Mouse (Mus musculus): ENCODE measurements at regions not wholly inside any gene's neighbourhood (a gene's known extent, or its start where the extent isn't known, plus 50 kb on each side); places are given as distances from the start of the nearest gene placed in this dataset.

DNA sequence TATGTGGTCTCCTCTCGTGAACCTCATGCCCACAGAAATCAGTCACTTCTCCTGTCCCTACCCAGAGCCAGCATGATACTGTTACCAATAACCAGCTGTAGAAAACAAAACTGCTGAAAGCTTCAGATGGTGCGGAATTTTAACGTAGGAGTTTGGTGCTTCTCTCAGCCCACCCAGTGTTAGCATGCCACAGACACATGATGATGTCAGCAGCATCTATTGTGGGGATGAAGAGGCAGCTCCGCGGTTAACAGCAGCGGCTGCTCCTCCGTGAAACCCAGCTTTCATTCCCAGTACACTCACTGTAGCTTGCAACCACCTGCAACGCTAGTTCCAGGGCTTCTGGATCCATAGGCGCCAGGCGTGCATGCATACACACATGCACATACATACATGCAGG lies 83.5 kb upstream of the Ctnnb1 start:
- no peak overlapping the region for H3K27ac ChIP-seq (ENCODE audit: control insufficient read depth, low read depth, low read length)
- H3K79me2 ChIP-seq (ENCODE audit: control insufficient read depth, insufficient read depth, low read length, poor library complexity): no peaks in the 10 kb centered on the region
- H3K4me3 ChIP-seq (ENCODE audit: control insufficient read depth in 1 of 2, insufficient read depth in 1 of 2, low read depth in 2 of 2, low read length in 2 of 2): no peak overlapping the region
- no peaks in the 10 kb centered on the region for H3K9me3 ChIP-seq (replicated peaks; ENCODE audit: insufficient read depth, low read length)
- H3K36me3 ChIP-seq (ENCODE audit: control insufficient read depth in 1 of 2, insufficient read depth in 2 of 2, low read length in 2 of 2): peaks cover 0 to 15% of the 10 kb centered on the region in 2 experiments; a peak in 2 of 4 replicates
- no peak for DNase-seq (ENCODE audit: low read depth, low spot score)
- H3K9ac ChIP-seq (ENCODE audit: control insufficient read depth, low read depth, low read length, poor library complexity, severe bottlenecking): no peak overlapping the region
- peaks cover 14 to 31% of the 10 kb centered on the region in 2 experiments for H3K4me1 ChIP-seq (ENCODE audit: control insufficient read depth in 1 of 2, insufficient read depth in 2 of 2, low read length in 2 of 2)
- TF ChIP-seq RAD21 (IDR thresholded peaks at IDR 0.05; ENCODE audit: low read depth, low read length): no peak
- TF ChIP-seq POLR2AphosphoS2 (IDR thresholded peaks at IDR 0.05; ENCODE audit: low read length): no peak
- no peak for TF ChIP-seq CHD2 (IDR thresholded peaks at IDR 0.05; ENCODE audit: low read length)
- no peak for TF ChIP-seq CTCF (IDR thresholded peaks at IDR 0.05 in 2 of 3, conservative IDR thresholded peaks at IDR 0.05 in 1 of 3; ENCODE audit: control insufficient read depth in 1 of 3, insufficient read depth in 1 of 3, low read depth in 2 of 3, low read length in 3 of 3, poor library complexity in 1 of 3, severe bottlenecking in 1 of 3)
- TF ChIP-seq NELFE (IDR thresholded peaks at IDR 0.05; ENCODE audit: low read depth, low read length): no peak
- no peak for TF ChIP-seq BHLHE40 (IDR thresholded peaks at IDR 0.05; ENCODE audit: borderline replicate concordance, low read depth, low read length)
- no peak for TF ChIP-seq KAT2A (conservative IDR thresholded peaks at IDR 0.05; ENCODE audit: low read depth, low read length)
- TF ChIP-seq ZKSCAN1 (IDR thresholded peaks at IDR 0.05; ENCODE audit: low read depth, low read length): no peak
- TF ChIP-seq SMC3 (IDR thresholded peaks at IDR 0.05; ENCODE audit: low read depth, low read length): no peak
- TF ChIP-seq UBTF (IDR thresholded peaks at IDR 0.05; ENCODE audit: borderline replicate concordance, insufficient read depth, low read depth, low read length): no peak
- no peak for TF ChIP-seq MAX (IDR thresholded peaks at IDR 0.05; ENCODE audit: low read length)
- TF ChIP-seq TAL1 (IDR thresholded peaks at IDR 0.05; ENCODE audit: low read length): no peak
- TF ChIP-seq ELF1 (IDR thresholded peaks at IDR 0.05; ENCODE audit: low read depth, low read length): no peak
- no peak for TF ChIP-seq ETS1 (IDR thresholded peaks at IDR 0.05; ENCODE audit: low read depth, low read length)
- TF ChIP-seq POLR2A (IDR thresholded peaks at IDR 0.05; ENCODE audit: control insufficient read depth in 1 of 2, insufficient read depth in 1 of 2, low read depth in 1 of 2, low read length in 2 of 2, poor library complexity in 1 of 2): no peak
- no peak for TF ChIP-seq NRF1 (IDR thresholded peaks at IDR 0.05; ENCODE audit: insufficient read depth, low read depth, low read length, poor library complexity, severe bottlenecking)
- TF ChIP-seq TCF12 (IDR thresholded peaks at IDR 0.05; ENCODE audit: low read depth, low read length): no peak
- no peaks in the 10 kb centered on the region for H3K27me3 ChIP-seq (ENCODE audit: control insufficient read depth in 1 of 2, insufficient read depth in 2 of 2, low read length in 2 of 2)

DNA sequence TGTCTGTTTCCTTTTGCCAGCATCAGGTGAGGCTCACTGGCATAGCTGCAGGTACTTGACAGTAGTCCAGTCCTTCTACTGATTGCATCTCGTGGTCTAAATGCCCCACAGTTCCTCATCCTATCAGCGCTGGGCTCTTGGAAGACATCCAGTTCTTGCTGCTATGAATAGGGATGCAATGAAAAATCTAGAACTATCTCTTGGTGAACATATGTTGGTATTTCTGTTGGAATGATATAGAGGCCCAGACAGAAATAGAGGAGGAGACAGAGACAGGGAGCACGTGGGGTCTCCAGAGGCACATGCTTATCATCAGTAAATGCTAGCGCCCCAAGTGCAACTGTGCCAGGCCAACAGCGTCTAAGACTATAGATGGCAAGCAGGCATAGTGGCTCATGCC lies 81.4 kb upstream of the Ctnnb1 start:
- Histone ChIP-seq H3K79me2 (ENCODE audit: control insufficient read depth, insufficient read depth, low read length, poor library complexity) (no peaks in the 10 kb centered on the region), H3K27me3 (ENCODE audit: control insufficient read depth in 1 of 2, insufficient read depth in 2 of 2, low read length in 2 of 2) (no peaks in the 10 kb centered on the region), H3K4me1 (ENCODE audit: control insufficient read depth in 1 of 2, insufficient read depth in 2 of 2, low read length in 2 of 2) (peaks cover 14 to 31% of the 10 kb centered on the region in 2 experiments), H3K27ac (ENCODE audit: control insufficient read depth, low read depth, low read length) (no peak overlapping the region), H3K36me3 (ENCODE audit: control insufficient read depth in 1 of 2, insufficient read depth in 2 of 2, low read length in 2 of 2) (peaks cover 0 to 15% of the 10 kb centered on the region in 2 experiments; a peak in 2 of 4 replicates), H3K4me3 (ENCODE audit: control insufficient read depth in 1 of 2, insufficient read depth in 1 of 2, low read depth in 2 of 2, low read length in 2 of 2) (no peak overlapping the region), H3K9ac (ENCODE audit: control insufficient read depth, low read depth, low read length, poor library complexity, severe bottlenecking) (no peak overlapping the region), H3K9me3 (replicated peaks; ENCODE audit: insufficient read depth, low read length) (no peaks in the 10 kb centered on the region)
- peak; percentile 67 for DNase-seq (ENCODE audit: low read depth, low spot score)
- 0 out of 4 replicates have a peak, but pooled peaks of 1 of the 2 experiments have one; percentile 35 for TF ChIP-seq USF2 (IDR thresholded peaks at IDR 0.05; ENCODE audit: borderline replicate concordance in 1 of 2, insufficient read depth in 1 of 2, low read depth in 1 of 2, low read length in 2 of 2)
- peak; percentile 81; the same call in 1 of the 2 replicates for TF ChIP-seq MEF2A (IDR thresholded peaks at IDR 0.05; ENCODE audit: extremely low read depth, insufficient replicate concordance, low read depth, low read length, poor library complexity, severe bottlenecking)
- TF ChIP-seq MAZ (IDR thresholded peaks at IDR 0.05; ENCODE audit: low read depth, low read length): no peak
- no peak for TF ChIP-seq NRF1 (IDR thresholded peaks at IDR 0.05; ENCODE audit: insufficient read depth, low read depth, low read length, poor library complexity, severe bottlenecking)
- TF ChIP-seq TCF12 (IDR thresholded peaks at IDR 0.05; ENCODE audit: low read depth, low read length): peak; percentile 82; the same call in 1 of the 2 replicates
- TF ChIP-seq BHLHE40 (IDR thresholded peaks at IDR 0.05; ENCODE audit: borderline replicate concordance, low read depth, low read length): peak; percentile 91
- TF ChIP-seq JUND (IDR thresholded peaks at IDR 0.05; ENCODE audit: low read depth, low read length): no peak
- TF ChIP-seq SMC3 (IDR thresholded peaks at IDR 0.05; ENCODE audit: low read depth, low read length): peak; percentile 11; the same call in 1 of the 2 replicates
- no peak for TF ChIP-seq CTCF (IDR thresholded peaks at IDR 0.05 in 2 of 3, conservative IDR thresholded peaks at IDR 0.05 in 1 of 3; ENCODE audit: control insufficient read depth in 1 of 3, insufficient read depth in 1 of 3, low read depth in 2 of 3, low read length in 3 of 3, poor library complexity in 1 of 3, severe bottlenecking in 1 of 3)
- no peak for TF ChIP-seq ZKSCAN1 (IDR thresholded peaks at IDR 0.05; ENCODE audit: low read depth, low read length)
- TF ChIP-seq TAL1 (IDR thresholded peaks at IDR 0.05; ENCODE audit: low read length): peak; percentile 31; the same call in 1 of the 2 replicates
- TF ChIP-seq CHD2 (IDR thresholded peaks at IDR 0.05; ENCODE audit: low read length): no peak
- TF ChIP-seq NELFE (IDR thresholded peaks at IDR 0.05; ENCODE audit: low read depth, low read length): no peak
- TF ChIP-seq TBP (IDR thresholded peaks at IDR 0.05; ENCODE audit: low read depth, low read length): no peak
- peak; percentile 86 for TF ChIP-seq USF1 (IDR thresholded peaks at IDR 0.05; ENCODE audit: low read depth, low read length)
- TF ChIP-seq ZMIZ1 (IDR thresholded peaks at IDR 0.05; ENCODE audit: low read depth, low read length): no peak
- no peak for TF ChIP-seq E2F4 (IDR thresholded peaks at IDR 0.05; ENCODE audit: borderline replicate concordance, low read depth, low read length)
- no peak for TF ChIP-seq ELF1 (IDR thresholded peaks at IDR 0.05; ENCODE audit: low read depth, low read length)
- TF ChIP-seq MXI1 (IDR thresholded peaks at IDR 0.05; ENCODE audit: low read depth, low read length): peak; percentile 95
- TF ChIP-seq CHD1 (IDR thresholded peaks at IDR 0.05; ENCODE audit: low read depth, low read length): no peak
- TF ChIP-seq POLR2AphosphoS5 (IDR thresholded peaks at IDR 0.05; ENCODE audit: borderline replicate concordance, low read depth, low read length): no peak
- TF ChIP-seq POLR2AphosphoS2 (IDR thresholded peaks at IDR 0.05; ENCODE audit: low read length): no peak
